Mouse (Mus musculus): ENCODE data around the gene Uggt1. TPM values are rescaled to one million over a fixed set of nuclear protein-coding genes. Genes with fewer than 3 reads are reported as not detected.

Gene Uggt1
- polyA plus RNA-seq, 1 experiment from 2014 or later = 19.5 TPM

- H3K4me1 ChIP-seq (replicated peaks) = peaks cover 58% of the 10 kb centered on the region
- no peaks in the 10 kb centered on the region for H3K9me3 ChIP-seq (replicated peaks)
- WGBS (ENCODE audit: insufficient replicate concordance) = 33% methylated on average over 8 of the region's 8 CpGs
- peaks cover 9% of the 10 kb centered on the region; the same call in 1 of the 2 replicates for H3K27me3 ChIP-seq
- H3K4me3 ChIP-seq (replicated peaks) = no peak overlapping the region
- H3K27ac ChIP-seq (replicated peaks) = peak overlapping the region; percentile 38; the same call in 1 of the 2 replicates
- H3K36me3 ChIP-seq (replicated peaks) = no peaks in the 10 kb centered on the region
- no peak overlapping the region; the same call in 1 of the 2 replicates for H3K9ac ChIP-seq
- no peak for ATAC-seq (ENCODE audit: insufficient read depth)
- peak overlapping the region; percentile 50; the same call in 1 of the 2 replicates for H3K4me2 ChIP-seq
Observed at GRCm38 (mm10) chr1:36271516-36272230, 27.2 kb upstream of the Uggt1 start.

DNA sequence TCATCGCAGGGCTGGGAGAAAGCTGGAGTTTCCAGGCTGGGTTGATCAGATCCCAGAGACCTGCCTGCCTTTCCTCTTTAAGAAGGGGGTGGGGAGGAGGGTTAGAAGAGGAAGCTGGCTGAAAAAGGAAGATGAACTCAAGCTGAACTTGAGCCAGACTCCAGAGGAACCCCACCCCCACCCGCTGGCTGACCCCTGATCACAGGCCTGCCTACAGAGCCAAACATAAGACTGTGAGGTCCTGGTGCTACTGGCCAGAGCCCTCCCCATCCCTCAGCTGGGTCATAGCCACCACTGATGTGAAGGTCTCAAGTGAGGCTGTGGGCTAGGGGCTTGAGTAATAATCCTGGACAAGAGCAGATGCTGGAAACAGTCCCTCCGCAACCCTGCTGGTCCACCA, 26.1 kb upstream of the Uggt1 start:
- Histone ChIP-seq H3K9ac (no peak overlapping the region), H3K4me1 (replicated peaks) (peaks cover 50% of the 10 kb centered on the region), H3K4me2 (peak overlapping the region; percentile 50; the same call in 1 of the 2 replicates), H3K9me3 (replicated peaks) (no peaks in the 10 kb centered on the region), H3K27ac (replicated peaks) (peak overlapping the region; percentile 38), H3K27me3 (peaks cover 9% of the 10 kb centered on the region; the same call in 1 of the 2 replicates), H3K4me3 (replicated peaks) (no peak overlapping the region), H3K36me3 (replicated peaks) (no peaks in the 10 kb centered on the region)
- WGBS (ENCODE audit: insufficient replicate concordance) = 31% methylated on average over 3 of the region's 3 CpGs
- no peak for ATAC-seq (ENCODE audit: insufficient read depth)

- no peak overlapping the region for H3K4me3 ChIP-seq (replicated peaks)
- H3K4me1 ChIP-seq (replicated peaks) = peaks cover 47% of the 10 kb centered on the region
- WGBS (ENCODE audit: insufficient replicate concordance) = 76% methylated on average over 54 of the region's 54 CpGs
- ATAC-seq (ENCODE audit: insufficient read depth) = no peak
- H3K36me3 ChIP-seq (replicated peaks) = no peaks in the 10 kb centered on the region
- peaks cover 9% of the 10 kb centered on the region; the same call in 1 of the 2 replicates for H3K27me3 ChIP-seq
- H3K9ac ChIP-seq = no peak overlapping the region
- no peak overlapping the region for H3K27ac ChIP-seq (replicated peaks)
- H3K4me2 ChIP-seq = no peak overlapping the region
- H3K9me3 ChIP-seq (replicated peaks) = no peaks in the 10 kb centered on the region
Observed at GRCm38 (mm10) chr1:36269121-36269795, 24.7 kb upstream of the Uggt1 start.

- Histone ChIP-seq H3K4me1 (replicated peaks) (peaks cover 39% of the 10 kb centered on the region), H3K27ac (replicated peaks) (no peak overlapping the region), H3K9ac (no peak overlapping the region), H3K4me2 (no peak overlapping the region), H3K27me3 (peaks cover 9% of the 10 kb centered on the region; the same call in 1 of the 2 replicates), H3K36me3 (replicated peaks) (no peaks in the 10 kb centered on the region), H3K4me3 (replicated peaks) (no peak overlapping the region), H3K9me3 (replicated peaks) (no peaks in the 10 kb centered on the region)
- WGBS (ENCODE audit: insufficient replicate concordance) = 80% methylated on average over 3 of the region's 3 CpGs
- ATAC-seq (ENCODE audit: insufficient read depth) = no peak
Observed at GRCm38 (mm10) chr1:36267595-36267994, 23.1 kb upstream of the Uggt1 start.

DNA sequence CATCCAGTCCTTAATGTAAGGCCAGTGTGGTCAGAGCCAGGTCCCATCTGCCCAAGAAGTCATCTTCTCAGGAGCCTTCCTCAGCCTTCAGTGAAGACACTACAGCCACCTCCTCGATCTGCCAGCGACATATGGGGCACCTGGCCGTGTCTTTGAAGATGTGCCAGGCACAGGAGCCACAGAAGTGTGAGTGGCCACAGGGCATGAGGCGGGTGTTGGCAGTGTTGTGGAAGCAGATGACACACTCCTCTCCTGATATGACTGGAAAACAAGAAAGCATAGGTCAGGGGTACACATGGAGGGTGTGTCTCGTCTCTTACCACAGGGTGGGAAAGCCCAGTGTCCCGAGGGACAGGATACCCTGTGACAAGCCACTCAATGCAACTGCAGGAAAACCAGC, 21.8 kb upstream of the Uggt1 start:
- H3K9ac ChIP-seq = no peak overlapping the region
- no peak for ATAC-seq (ENCODE audit: insufficient read depth)
- H3K27ac ChIP-seq (replicated peaks) = no peak overlapping the region
- H3K4me3 ChIP-seq (replicated peaks) = no peak overlapping the region
- no peaks in the 10 kb centered on the region for H3K36me3 ChIP-seq (replicated peaks)
- 41% methylated on average over 6 of the region's 6 CpGs for WGBS (ENCODE audit: insufficient replicate concordance)
- peaks cover 8% of the 10 kb centered on the region; the same call in 1 of the 2 replicates for H3K27me3 ChIP-seq
- no peaks in the 10 kb centered on the region for H3K9me3 ChIP-seq (replicated peaks)
- H3K4me2 ChIP-seq = no peak overlapping the region
- H3K4me1 ChIP-seq (replicated peaks) = peaks cover 26% of the 10 kb centered on the region

DNA sequence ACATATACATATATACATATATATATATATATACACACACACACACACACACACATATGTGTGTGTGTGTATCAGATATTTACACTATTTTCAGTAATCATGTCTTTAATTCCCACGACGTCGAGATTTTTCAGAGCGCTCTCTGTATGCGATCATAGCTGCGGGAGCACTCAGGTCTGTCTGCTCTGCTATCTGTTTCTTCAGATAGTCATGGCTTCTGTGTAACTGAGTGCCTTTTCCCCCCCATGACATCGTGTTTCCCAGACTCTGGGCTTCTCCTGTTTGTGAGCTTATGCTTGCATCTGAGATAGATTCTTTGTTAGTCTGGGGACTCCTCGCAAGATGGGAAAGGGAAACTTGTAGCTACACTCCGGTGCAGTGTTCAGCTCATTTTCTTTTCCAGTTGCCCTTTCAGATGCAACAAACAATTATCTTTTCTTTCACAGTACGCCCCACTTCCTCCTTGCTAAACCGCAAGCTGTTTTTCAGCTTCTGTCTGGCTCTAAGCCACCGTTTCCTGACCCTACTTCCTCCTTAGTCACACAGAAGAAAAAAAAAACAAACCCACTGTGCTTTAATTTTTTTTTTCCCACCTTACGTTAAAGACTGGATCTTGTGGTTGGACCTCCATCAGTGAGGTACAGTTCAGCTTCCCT, 19.4 kb upstream of the Uggt1 start:
- ATAC-seq (ENCODE audit: insufficient read depth) = no peak
- H3K36me3 ChIP-seq (replicated peaks) = no peaks in the 10 kb centered on the region
- no peaks in the 10 kb centered on the region for H3K27me3 ChIP-seq
- peak overlapping the region; percentile 41 for H3K4me2 ChIP-seq
- no peak overlapping the region for H3K9ac ChIP-seq
- WGBS (ENCODE audit: insufficient replicate concordance) = 7% methylated on average over 13 of the region's 13 CpGs
- no peaks in the 10 kb centered on the region for H3K9me3 ChIP-seq (replicated peaks)
- H3K4me3 ChIP-seq (replicated peaks) = no peak overlapping the region
- H3K4me1 ChIP-seq (replicated peaks) = peaks cover 15% of the 10 kb centered on the region
- peak overlapping the region; percentile 55; the same call in 1 of the 2 replicates for H3K27ac ChIP-seq (replicated peaks)

DNA sequence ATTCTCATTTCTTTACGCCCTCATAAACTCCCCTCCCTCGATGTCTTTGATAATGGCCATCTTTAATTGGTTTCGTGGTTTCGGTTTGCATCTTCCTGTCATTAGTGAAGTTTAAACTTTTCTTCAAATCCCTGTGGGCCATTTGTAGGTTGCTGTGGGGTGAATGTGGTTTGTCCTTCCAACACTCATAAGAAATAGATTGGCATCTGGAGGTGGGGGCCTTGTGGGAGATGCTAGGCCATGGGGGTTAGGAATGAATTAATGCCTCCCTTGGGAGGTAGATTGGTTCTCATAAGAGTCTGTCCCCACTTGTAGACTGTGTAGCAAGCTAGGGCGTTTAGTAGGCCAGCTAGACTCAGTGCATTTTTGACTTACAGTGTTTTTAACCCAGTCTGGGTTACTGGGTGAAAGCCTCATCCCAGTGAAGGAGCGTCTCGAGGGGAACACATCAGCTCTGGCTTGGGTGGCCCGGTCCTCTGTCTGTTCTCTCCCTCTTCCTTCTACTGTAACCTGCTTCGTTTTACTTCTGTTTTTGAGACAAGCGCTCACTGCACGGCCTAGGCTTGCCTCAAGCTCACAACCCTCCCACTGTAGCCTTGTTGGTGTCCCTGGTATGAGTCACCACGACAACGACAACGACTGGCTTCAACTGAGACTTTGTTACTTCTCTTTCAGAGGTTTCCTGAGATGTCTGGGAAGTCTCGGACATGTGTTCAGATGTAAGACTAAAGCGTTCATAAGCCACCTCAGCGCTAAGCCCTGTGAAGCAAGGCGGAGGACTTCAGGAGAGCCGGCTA, 17.4 kb upstream of the Uggt1 start:
- peaks cover 15% of the 10 kb centered on the region for H3K4me1 ChIP-seq (replicated peaks)
- peak overlapping the region; percentile 42 for H3K27ac ChIP-seq (replicated peaks)
- no peaks in the 10 kb centered on the region for H3K27me3 ChIP-seq
- ATAC-seq (ENCODE audit: insufficient read depth) = no peak
- no peak overlapping the region for H3K4me2 ChIP-seq
- no peaks in the 10 kb centered on the region for H3K36me3 ChIP-seq (replicated peaks)
- H3K4me3 ChIP-seq (replicated peaks) = no peak overlapping the region
- 31% methylated on average over 19 of the region's 19 CpGs for WGBS (ENCODE audit: insufficient replicate concordance)
- no peak overlapping the region for H3K9ac ChIP-seq
- H3K9me3 ChIP-seq (replicated peaks) = no peaks in the 10 kb centered on the region

- no peak overlapping the region for H3K4me3 ChIP-seq (replicated peaks)
- no peaks in the 10 kb centered on the region for H3K36me3 ChIP-seq (replicated peaks)
- peaks cover 15% of the 10 kb centered on the region for H3K4me1 ChIP-seq (replicated peaks)
- no peak overlapping the region for H3K9ac ChIP-seq
- 79% methylated on average over 1 of the region's 1 CpGs for WGBS (ENCODE audit: insufficient replicate concordance)
- H3K9me3 ChIP-seq (replicated peaks) = no peaks in the 10 kb centered on the region
- 0 out of 2 replicates have a peak, but pooled peaks cover 5% of the 10 kb centered on the region for H3K27me3 ChIP-seq
- ATAC-seq (ENCODE audit: insufficient read depth) = no peak
- H3K27ac ChIP-seq (replicated peaks) = no peak overlapping the region
- H3K4me2 ChIP-seq = no peak overlapping the region
Observed at GRCm38 (mm10) chr1:36260418-36260817, 15.9 kb upstream of the Uggt1 start.

DNA sequence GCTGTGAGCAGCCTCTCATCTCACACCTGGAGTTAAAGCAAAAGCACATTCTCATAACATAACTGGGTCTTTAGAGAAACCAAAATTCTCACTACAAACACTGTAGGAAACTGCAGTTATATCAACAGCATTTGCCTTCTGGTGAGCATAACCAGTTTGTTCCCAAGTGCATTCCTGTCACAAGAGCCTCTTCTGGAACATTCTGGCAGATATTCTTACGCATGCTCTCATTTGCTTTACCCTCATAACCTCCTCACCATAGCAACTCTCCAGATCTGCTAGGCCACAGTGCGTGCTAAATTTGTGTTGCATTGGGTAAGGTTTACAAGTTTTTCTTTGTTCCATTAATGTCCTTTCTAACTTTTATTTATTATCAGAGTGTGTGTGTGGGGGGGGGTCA, 14.8 kb upstream of the Uggt1 start:
- Histone ChIP-seq H3K36me3 (replicated peaks) (no peaks in the 10 kb centered on the region), H3K4me3 (replicated peaks) (no peak overlapping the region), H3K27me3 (peaks cover 16% of the 10 kb centered on the region), H3K9ac (no peak overlapping the region), H3K4me1 (replicated peaks) (peaks cover 14% of the 10 kb centered on the region; the same call in 1 of the 2 replicates), H3K4me2 (no peak overlapping the region), H3K9me3 (replicated peaks) (no peaks in the 10 kb centered on the region), H3K27ac (replicated peaks) (no peak overlapping the region)
- ATAC-seq (ENCODE audit: insufficient read depth) = no peak
- 84% methylated on average over 2 of the region's 2 CpGs for WGBS (ENCODE audit: insufficient replicate concordance)

- Histone ChIP-seq H3K27ac (replicated peaks) (no peak overlapping the region), H3K27me3 (peaks cover 21% of the 10 kb centered on the region)
- 30% methylated on average over 2 of the region's 2 CpGs for WGBS (ENCODE audit: insufficient replicate concordance)
Observed at GRCm38 (mm10) chr1:36258631-36259030, 14.1 kb upstream of the Uggt1 start.

More at GRCm38 (mm10) chr1:36258631-36259030, 14.1 kb upstream of the Uggt1 start:
- no peaks in the 10 kb centered on the region for H3K36me3 ChIP-seq (replicated peaks)
- H3K9ac ChIP-seq = no peak overlapping the region
- H3K9me3 ChIP-seq (replicated peaks) = no peaks in the 10 kb centered on the region
- H3K4me1 ChIP-seq (replicated peaks) = peaks cover 8% of the 10 kb centered on the region; the same call in 1 of the 2 replicates
- H3K4me2 ChIP-seq = no peak overlapping the region
- no peak for ATAC-seq (ENCODE audit: insufficient read depth)
- H3K4me3 ChIP-seq (replicated peaks) = no peak overlapping the region
